Mouse (Mus musculus): ENCODE measurements around the gene Trim26.

DNA sequence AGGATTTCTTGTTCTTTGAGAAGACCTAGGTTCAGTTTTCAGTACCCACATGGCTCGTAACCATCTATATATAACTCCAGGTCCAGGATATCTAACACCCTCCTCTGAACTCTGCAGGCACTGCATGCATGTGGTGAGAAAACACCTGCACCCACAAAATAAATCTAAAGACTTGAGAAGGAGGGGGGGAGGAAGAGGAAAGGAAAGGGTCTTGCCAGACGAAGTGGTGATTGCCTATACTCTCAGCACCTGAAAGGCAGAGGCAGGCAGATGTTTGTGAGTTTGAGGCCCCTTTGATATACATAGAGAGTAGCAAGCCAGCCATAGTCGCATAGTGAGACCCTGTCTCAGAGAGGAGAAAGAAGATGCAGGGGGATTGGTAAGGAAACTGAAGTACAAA, 3.0 kb downstream of the Trim26 start:
- no peak for TF ChIP-seq POLR2A (IDR thresholded peaks at IDR 0.05; ENCODE audit: extremely low read depth, insufficient read depth, low read length)
- no peak for TF ChIP-seq CTCF (IDR thresholded peaks at IDR 0.05; ENCODE audit: low read depth, low read length)

All from liver, adult 2 months (tissue).